Mouse (Mus musculus) liver, embryonic 13.5 days (tissue): ENCODE data around the gene Vps8. TPM values are rescaled to one million over a fixed set of nuclear protein-coding genes. Genes with fewer than 3 reads are reported as not detected.

Experiments
- ATAC-seq: fragments of 200-750 bp; cut with Nextera tagmentation; 2 replicates; pipeline ENCODE4 v1.8.0; 2017; ENCODE audit warnings: low read depth, mild to moderate bottlenecking, moderate number of reproducible peaks, moderate library complexity
- DNase-seq: peaks from one replicate; pipeline ENCODE4 v3.0.0; 2022
- H3K27ac ChIP-seq: fragments of 300-500 bp; sonication (generic); 2 replicates; pipeline ENCODE4 v1.5.1; 2015; ENCODE audit warnings: moderate library complexity, mild to moderate bottlenecking, inconsistent platforms
- H3K27me3 ChIP-seq: fragments of 300-500 bp; sonication (generic); 2 replicates; pipeline ENCODE4 v1.6.1; 2015; ENCODE audit warnings: mild to moderate bottlenecking, inconsistent platforms
- H3K36me3 ChIP-seq: fragments of 300-500 bp; sonication (generic); 2 replicates; pipeline ENCODE4 v1.6.1; 2015; ENCODE audit warnings: mild to moderate bottlenecking, inconsistent platforms
- H3K4me1 ChIP-seq: fragments of 300-500 bp; sonication (generic); replicated peaks from 2 replicates; pipeline ENCODE4 v1.6.1; 2015; ENCODE audit warnings: inconsistent platforms
- H3K4me2 ChIP-seq: fragments of 300-500 bp; sonication (generic); 2 replicates; pipeline ENCODE4 v1.6.1; 2015; ENCODE audit warnings: inconsistent platforms, mild to moderate bottlenecking, moderate library complexity
- H3K4me3 ChIP-seq: fragments of 300-500 bp; sonication (generic); replicated peaks from 2 replicates; pipeline ENCODE4 v1.5.1; 2015; ENCODE audit warnings: mild to moderate bottlenecking, inconsistent platforms
- H3K9ac ChIP-seq: fragments of 300-500 bp; sonication (generic); 2 replicates; pipeline ENCODE4 v1.6.1; 2015; ENCODE audit warnings: mild to moderate bottlenecking, inconsistent platforms
- H3K9me3 ChIP-seq: fragments of 300-500 bp; sonication (generic); replicated peaks from 2 replicates; pipeline ENCODE4 v1.6.1; 2016; ENCODE audit warnings: inconsistent platforms
- WGBS: fragments of 180-500 bp; shearing (Covaris S2); methylation state at CpG from one replicate; pipeline ENCODE4 v1.1.7; 2015; ENCODE audit not compliant: insufficient replicate concordance; 5-methylcytosine and 5-hydroxymethylcytosine counted together
- polyA plus RNA-seq: library from polyadenylated mRNA; unstranded; fragments of >200 nt; fragmentation: Nextera tagmentation; extraction: Ambion mirVana; gene quantifications from 2 replicates; pipeline ENCODE4 v1.2.1, GENCODE M21; 2015

Gene Vps8
- polyA plus RNA-seq, 1 experiment from 2014 or later: 5.3 TPM

- Histone ChIP-seq H3K27me3 (no peaks in the 10 kb centered on the region), H3K9ac (no peak overlapping the region), H3K36me3 (no peaks in the 10 kb centered on the region), H3K27ac (no peak overlapping the region), H3K9me3 (no peaks in the 10 kb centered on the region), H3K4me1 (no peaks in the 10 kb centered on the region), H3K4me2 (no peak overlapping the region), H3K4me3 (no peak overlapping the region)
- ATAC-seq (no peak), DNase-seq (no peak)
- 76% methylated on average over 5 of the region's 5 CpGs for WGBS
Measured at GRCm38 (mm10) chr16:21483803-21484202, 60.9 kb downstream of the Vps8 start.

- no peaks in the 10 kb centered on the region for H3K27me3 ChIP-seq
- H3K36me3 ChIP-seq: no peaks in the 10 kb centered on the region
- WGBS: 57% methylated on average over 5 of the region's 5 CpGs
- no peaks in the 10 kb centered on the region for H3K9me3 ChIP-seq
- no peaks in the 10 kb centered on the region for H3K4me1 ChIP-seq
- no peak overlapping the region for H3K9ac ChIP-seq
- no peak for DNase-seq
- no peak for ATAC-seq
- no peak overlapping the region for H3K4me3 ChIP-seq
- no peak overlapping the region for H3K4me2 ChIP-seq
- no peak overlapping the region for H3K27ac ChIP-seq
Measured at GRCm38 (mm10) chr16:21485716-21486115, 62.8 kb downstream of the Vps8 start.

GRCm38 (mm10) chr16:21488413-21488812, 65.5 kb downstream of the Vps8 start:
- ATAC-seq (no peak), DNase-seq (no peak)
- 49% methylated on average over 4 of the region's 4 CpGs for WGBS
- H3K9me3 ChIP-seq: no peaks in the 10 kb centered on the region
- no peaks in the 10 kb centered on the region for H3K4me1 ChIP-seq
- H3K27me3 ChIP-seq: no peaks in the 10 kb centered on the region
- H3K4me2 ChIP-seq: no peak overlapping the region
- H3K36me3 ChIP-seq: no peaks in the 10 kb centered on the region
- no peak overlapping the region for H3K27ac ChIP-seq
- no peak overlapping the region for H3K4me3 ChIP-seq
- no peak overlapping the region for H3K9ac ChIP-seq

GRCm38 (mm10) chr16:21492346-21492745, 69.4 kb downstream of the Vps8 start:
- ATAC-seq (no peak), DNase-seq (no peak)
- H3K9me3 ChIP-seq: no peaks in the 10 kb centered on the region
- no peaks in the 10 kb centered on the region for H3K27me3 ChIP-seq
- H3K4me1 ChIP-seq: peaks cover 5% of the 10 kb centered on the region; the same call in 1 of the 2 replicates
- H3K4me2 ChIP-seq: no peak overlapping the region
- H3K9ac ChIP-seq: no peak overlapping the region
- H3K4me3 ChIP-seq: no peak overlapping the region
- 60% methylated on average over 5 of the region's 5 CpGs for WGBS
- H3K27ac ChIP-seq: no peak overlapping the region
- H3K36me3 ChIP-seq: no peaks in the 10 kb centered on the region

- no peak for ATAC-seq
Measured at GRCm38 (mm10) chr16:21492894-21493293, 70.0 kb downstream of the Vps8 start.

GRCm38 (mm10) chr16:21494681-21495080, 71.8 kb downstream of the Vps8 start:
- no peak for DNase-seq
- no peak overlapping the region for H3K4me3 ChIP-seq

More at GRCm38 (mm10) chr16:21492894-21493293, 70.0 kb downstream of the Vps8 start:
- no peak overlapping the region for H3K4me2 ChIP-seq
- peaks cover 5% of the 10 kb centered on the region; the same call in 1 of the 2 replicates for H3K4me1 ChIP-seq
- H3K9me3 ChIP-seq: no peaks in the 10 kb centered on the region
- no peaks in the 10 kb centered on the region for H3K27me3 ChIP-seq
- 74% methylated on average over 2 of the region's 2 CpGs for WGBS
- no peak overlapping the region for H3K9ac ChIP-seq
- H3K36me3 ChIP-seq: no peaks in the 10 kb centered on the region
- H3K4me3 ChIP-seq: no peak overlapping the region
- DNase-seq: no peak
- no peak overlapping the region for H3K27ac ChIP-seq

GRCm38 (mm10) chr16:21496799-21497198, 73.9 kb downstream of the Vps8 start:
- no peak overlapping the region for H3K4me3 ChIP-seq
- 75% methylated on average over 9 of the region's 9 CpGs for WGBS
- peaks cover 5% of the 10 kb centered on the region; the same call in 1 of the 2 replicates for H3K4me1 ChIP-seq
- no peaks in the 10 kb centered on the region for H3K9me3 ChIP-seq
- H3K27me3 ChIP-seq: no peaks in the 10 kb centered on the region
- no peaks in the 10 kb centered on the region for H3K36me3 ChIP-seq
- H3K9ac ChIP-seq: no peak overlapping the region
- H3K4me2 ChIP-seq: no peak overlapping the region
- H3K27ac ChIP-seq: no peak overlapping the region
- ATAC-seq: peak; percentile 54; the same call in 1 of the 2 replicates
- peak; percentile 13 for DNase-seq

More at GRCm38 (mm10) chr16:21494681-21495080, 71.8 kb downstream of the Vps8 start:
- Histone ChIP-seq H3K4me1 (peaks cover 5% of the 10 kb centered on the region; the same call in 1 of the 2 replicates), H3K27me3 (no peaks in the 10 kb centered on the region), H3K36me3 (no peaks in the 10 kb centered on the region), H3K4me2 (no peak overlapping the region), H3K9ac (no peak overlapping the region), H3K9me3 (no peaks in the 10 kb centered on the region), H3K27ac (no peak overlapping the region)
- ATAC-seq: no peak
- WGBS: 74% methylated on average over 6 of the region's 6 CpGs

GRCm38 (mm10) chr16:21497627-21498026, 74.7 kb downstream of the Vps8 start:
- H3K4me2 ChIP-seq: no peak overlapping the region
- H3K9me3 ChIP-seq: no peaks in the 10 kb centered on the region
- H3K4me1 ChIP-seq: peaks cover 5% of the 10 kb centered on the region; the same call in 1 of the 2 replicates
- no peaks in the 10 kb centered on the region for H3K36me3 ChIP-seq
- no peak overlapping the region for H3K27ac ChIP-seq
- DNase-seq (no peak), ATAC-seq (no peak)
- whole genome bisulfite sequencing: 71% methylated on average over 3 of the region's 3 CpGs
- H3K27me3 ChIP-seq: no peaks in the 10 kb centered on the region
- no peak overlapping the region for H3K9ac ChIP-seq
- H3K4me3 ChIP-seq: no peak overlapping the region

GRCm38 (mm10) chr16:21498984-21499383, 76.1 kb downstream of the Vps8 start:
- DNase-seq (no peak), ATAC-seq (no peak)
- no peak overlapping the region for H3K27ac ChIP-seq
- no peak overlapping the region for H3K9ac ChIP-seq
- H3K36me3 ChIP-seq: no peaks in the 10 kb centered on the region
- H3K9me3 ChIP-seq: no peaks in the 10 kb centered on the region
- no peak overlapping the region for H3K4me3 ChIP-seq
- no peak overlapping the region for H3K4me2 ChIP-seq
- no peaks in the 10 kb centered on the region for H3K27me3 ChIP-seq
- H3K4me1 ChIP-seq: peaks cover 5% of the 10 kb centered on the region; the same call in 1 of the 2 replicates
- 77% methylated on average over 4 of the region's 4 CpGs for WGBS

- H3K36me3 ChIP-seq: no peaks in the 10 kb centered on the region
- peaks cover 5% of the 10 kb centered on the region; the same call in 1 of the 2 replicates for H3K4me1 ChIP-seq
- H3K27me3 ChIP-seq: no peaks in the 10 kb centered on the region
- no peak for ATAC-seq
- no peak overlapping the region for H3K4me3 ChIP-seq
- H3K9ac ChIP-seq: no peak overlapping the region
- 67% methylated on average over 7 of the region's 7 CpGs for WGBS
- H3K9me3 ChIP-seq: no peaks in the 10 kb centered on the region
- no peak overlapping the region for H3K4me2 ChIP-seq
- H3K27ac ChIP-seq: no peak overlapping the region
- DNase-seq: no peak
Measured at GRCm38 (mm10) chr16:21499656-21500055, 76.7 kb downstream of the Vps8 start.

- Histone ChIP-seq H3K27ac (peak overlapping the region; percentile 34; the same call in 1 of the 2 replicates), H3K9me3 (no peaks in the 10 kb centered on the region), H3K4me3 (no peak overlapping the region), H3K4me1 (peaks cover 22% of the 10 kb centered on the region), H3K36me3 (no peaks in the 10 kb centered on the region), H3K9ac (no peak overlapping the region), H3K4me2 (no peak overlapping the region; the same call in 1 of the 2 replicates), H3K27me3 (no peaks in the 10 kb centered on the region)
- DNase-seq: peak; percentile 34
- WGBS: 29% methylated on average over 9 of the region's 9 CpGs
- peak; percentile 90 for ATAC-seq
Measured at GRCm38 (mm10) chr16:21518833-21519232, 95.9 kb downstream of the Vps8 start.

- Histone ChIP-seq H3K4me1 (peaks cover 22% of the 10 kb centered on the region), H3K4me3 (no peak overlapping the region), H3K36me3 (no peaks in the 10 kb centered on the region), H3K27ac (peak overlapping the region; percentile 61), H3K9me3 (no peaks in the 10 kb centered on the region), H3K4me2 (peak overlapping the region; percentile 20; the same call in 1 of the 2 replicates), H3K27me3 (no peaks in the 10 kb centered on the region), H3K9ac (no peak overlapping the region)
- ATAC-seq (peak; percentile 70), DNase-seq (no peak)
Measured at GRCm38 (mm10) chr16:21519785-21520184, 96.9 kb downstream of the Vps8 start.
